Mouse (Mus musculus) left cerebral cortex, adult 11 months (tissue): ENCODE data around the gene Chn2.
A peak's percentile ranks its signal among the peaks of the same experiment; 100 is the strongest.
"Not testable (repeated sequence)": the region's sequence is repeated elsewhere in the genome, so short reads cannot be mapped to it uniquely, and the experiment has no call there.

Experiments
- DNase-seq: peaks from one replicate; pipeline ENCODE4 v3.0.0; 2022; ENCODE audit warnings: low spot score

Gene Chn2

DNA sequence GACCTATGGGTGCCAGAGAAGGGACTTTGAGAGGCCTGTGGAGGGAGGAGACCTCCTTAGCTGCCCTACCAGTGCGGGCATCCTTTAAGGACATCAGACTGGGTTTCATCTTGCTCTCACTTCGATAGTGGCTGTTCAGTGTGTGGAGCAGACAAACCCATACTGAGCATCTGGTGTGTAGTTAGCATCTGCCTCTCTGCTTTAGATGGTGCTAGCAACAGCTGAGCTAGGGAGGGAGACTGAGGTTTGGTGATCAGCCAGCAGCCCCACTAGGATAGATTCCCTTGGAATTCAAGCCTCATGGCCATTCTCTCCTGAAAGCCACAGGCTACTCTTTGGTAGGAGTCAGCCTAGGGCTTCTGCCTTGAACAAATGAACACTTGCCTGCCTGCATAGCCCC is 117.7 kb downstream of the Chn2 start:
- no peak for DNase-seq

DNA sequence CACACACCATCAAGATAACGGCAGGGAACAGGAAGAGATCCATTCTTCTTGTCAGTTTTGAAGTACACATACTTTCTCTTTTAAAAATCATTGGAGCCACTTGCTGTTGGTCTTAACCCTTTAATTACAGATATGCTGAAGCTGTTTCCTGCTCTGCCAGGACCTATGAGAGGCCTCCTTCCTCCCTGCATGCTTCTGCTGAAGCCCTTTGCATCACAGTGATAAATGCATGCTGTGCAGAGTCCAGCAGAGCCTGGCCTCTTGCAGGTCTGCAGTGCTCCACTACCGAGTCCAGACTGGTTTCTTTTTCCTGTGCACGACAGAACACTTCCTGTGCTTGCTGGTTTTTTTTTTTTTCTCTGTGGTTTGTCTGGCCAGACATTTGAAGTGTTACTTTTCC is 119.0 kb downstream of the Chn2 start:
- DNase-seq, result no peak

DNA sequence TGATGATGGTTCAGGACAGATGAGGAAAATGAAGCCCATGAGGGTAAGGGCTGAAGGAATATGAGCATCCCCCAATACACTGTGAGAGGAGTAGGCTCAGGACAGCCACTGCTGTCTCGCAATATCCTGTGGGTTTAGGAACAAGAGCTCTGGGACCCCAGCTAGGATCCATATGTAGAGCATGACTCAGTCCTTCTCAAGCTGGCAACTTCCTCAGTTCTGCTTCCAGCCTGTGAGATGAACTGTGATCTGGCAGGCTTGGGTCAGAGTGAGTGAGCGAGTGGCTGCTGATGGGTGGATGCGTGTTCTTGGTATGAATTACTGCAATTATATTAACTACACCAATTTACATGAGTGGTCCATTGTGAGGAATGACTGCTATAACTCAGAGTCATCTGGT is 121.3 kb downstream of the Chn2 start:
- no peak for DNase-seq

DNA sequence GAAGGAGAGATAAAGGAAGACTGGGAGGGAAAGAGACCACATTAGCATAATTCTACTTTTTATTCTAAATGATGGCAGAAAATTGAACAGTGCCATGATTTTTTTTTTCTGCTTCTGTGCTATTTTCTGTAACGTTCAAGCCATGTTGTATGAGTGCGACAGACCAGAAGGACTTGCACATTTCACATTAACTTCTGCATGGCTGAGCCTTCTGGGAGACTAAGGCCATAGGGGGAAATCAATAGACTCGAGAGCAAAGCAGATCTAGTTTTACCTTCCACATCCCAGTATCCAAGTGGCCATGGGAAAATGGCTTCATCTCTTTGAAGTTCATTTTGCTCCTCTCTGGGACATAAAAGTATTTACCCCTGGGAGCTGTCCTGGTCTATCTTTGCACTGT is 121.9 kb downstream of the Chn2 start:
- no peak for DNase-seq

DNA sequence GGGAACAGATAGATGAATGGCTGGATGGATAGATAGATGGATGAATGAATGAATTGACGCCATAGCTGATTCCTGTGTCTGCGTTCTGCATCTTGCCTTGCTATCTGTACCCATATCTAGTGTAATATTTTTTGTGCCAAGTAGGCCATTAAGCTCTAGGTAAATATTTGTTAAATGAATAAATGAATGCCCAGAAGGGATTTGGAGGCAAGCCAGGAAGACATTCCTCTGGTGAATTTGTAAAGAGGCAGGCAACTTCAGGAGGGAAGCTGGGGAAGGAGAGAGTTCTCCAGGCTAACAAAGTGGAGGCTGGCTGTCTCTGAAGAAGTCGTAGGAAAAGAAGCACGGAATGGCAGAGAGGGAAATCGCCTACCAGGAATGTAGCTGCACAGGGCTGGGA is 123.0 kb downstream of the Chn2 start:
- no peak for DNase-seq

DNA sequence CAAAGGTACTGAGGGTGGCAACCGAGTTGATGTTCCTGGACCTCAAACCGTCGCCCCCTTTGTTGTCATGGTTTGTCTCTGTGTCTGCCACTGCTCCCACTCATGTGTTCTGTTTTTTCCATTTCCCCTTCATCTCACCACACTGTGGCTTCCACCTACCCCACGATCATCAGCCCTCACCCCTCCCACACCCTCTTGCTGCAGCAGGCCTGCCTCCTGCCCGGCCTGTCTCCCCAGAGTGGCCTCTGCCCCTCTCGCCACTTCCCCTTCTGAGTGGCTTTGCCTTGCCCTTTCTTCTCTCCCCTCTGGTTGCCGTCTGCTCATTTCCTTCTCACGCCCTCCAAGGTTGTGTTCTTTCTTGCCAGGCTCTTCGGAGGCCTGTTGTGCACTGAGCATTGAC is 123.4 kb downstream of the Chn2 start:
- peak; percentile 26 for DNase-seq

DNA sequence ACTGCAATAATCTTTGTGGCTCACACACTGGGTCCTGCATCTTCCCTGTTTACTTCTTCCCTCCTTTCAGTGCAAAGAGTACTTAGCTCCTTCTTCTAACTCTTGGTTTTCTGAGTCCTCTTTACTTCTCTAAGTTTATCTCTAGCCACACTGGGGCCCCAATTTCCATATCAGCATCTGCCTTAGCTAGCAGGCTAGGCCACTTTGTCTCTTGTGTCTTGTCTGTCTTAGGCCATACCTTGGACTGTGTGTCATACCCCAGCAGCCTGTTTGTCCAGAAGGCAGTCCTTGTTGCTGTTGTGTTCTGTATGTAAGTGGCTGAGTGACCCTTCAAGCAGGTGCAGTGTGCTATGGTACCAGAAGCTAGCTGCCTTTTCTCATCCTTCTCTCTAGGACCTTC is 124.3 kb downstream of the Chn2 start:
- DNase-seq, result no peak

DNA sequence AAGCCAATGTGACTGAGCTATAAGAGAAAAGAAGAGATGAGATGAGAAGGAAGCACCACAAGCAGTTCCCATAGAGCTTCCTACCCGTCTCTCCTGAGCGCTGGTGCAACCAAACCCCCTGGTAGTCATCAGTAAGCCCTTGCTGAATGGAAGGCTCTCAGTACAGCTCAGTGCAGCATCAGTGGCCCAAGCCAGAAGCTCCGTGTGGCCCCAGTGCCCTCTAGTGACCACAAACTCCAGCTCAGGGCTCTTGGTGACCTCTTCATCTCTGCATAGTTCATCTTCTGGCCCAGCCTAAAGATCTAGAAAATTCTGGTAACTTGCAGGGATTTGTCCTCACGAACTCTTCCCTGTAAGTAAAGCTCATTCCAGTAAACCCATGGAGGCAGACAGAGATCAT is 125.4 kb downstream of the Chn2 start:
- DNase-seq, result no peak

DNA sequence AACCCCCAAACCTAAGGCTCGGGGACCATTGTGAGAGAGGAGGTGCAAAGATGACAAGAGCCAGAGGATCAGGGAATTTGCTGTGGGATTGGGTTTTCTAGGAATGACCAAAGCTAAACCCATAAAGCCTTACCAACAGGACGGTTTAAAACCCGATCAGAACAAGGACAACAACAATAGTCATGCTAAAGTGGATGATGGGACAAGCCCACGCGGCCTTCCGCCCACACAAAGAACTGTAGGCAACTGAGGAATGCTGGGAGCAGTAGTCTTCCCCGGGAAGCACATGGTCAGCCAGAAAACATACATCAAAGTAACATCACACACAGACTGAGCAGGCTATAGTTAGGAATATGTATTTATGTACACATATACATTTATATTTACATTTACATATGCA is 125.9 kb downstream of the Chn2 start:
- no peak for DNase-seq

DNA sequence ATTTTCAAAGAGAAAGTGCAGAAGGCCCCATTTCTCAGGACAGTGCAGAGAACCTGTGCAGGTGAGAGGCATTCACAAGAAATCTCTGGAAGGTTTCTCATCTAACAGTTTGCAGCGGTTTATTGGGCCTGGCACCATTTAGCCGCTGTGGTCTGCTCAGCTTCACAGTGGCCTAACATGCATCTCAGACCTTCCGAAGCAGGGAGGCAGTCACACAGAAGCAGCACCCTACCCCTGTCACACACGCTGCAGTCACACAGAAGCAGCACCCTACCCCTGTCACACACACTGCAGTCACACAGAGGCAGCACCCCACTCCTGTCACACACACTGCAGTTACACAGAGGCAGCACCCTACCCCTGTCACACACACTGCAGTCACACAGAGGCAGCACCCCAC is 126.5 kb downstream of the Chn2 start:
- DNase-seq, result no peak

DNA sequence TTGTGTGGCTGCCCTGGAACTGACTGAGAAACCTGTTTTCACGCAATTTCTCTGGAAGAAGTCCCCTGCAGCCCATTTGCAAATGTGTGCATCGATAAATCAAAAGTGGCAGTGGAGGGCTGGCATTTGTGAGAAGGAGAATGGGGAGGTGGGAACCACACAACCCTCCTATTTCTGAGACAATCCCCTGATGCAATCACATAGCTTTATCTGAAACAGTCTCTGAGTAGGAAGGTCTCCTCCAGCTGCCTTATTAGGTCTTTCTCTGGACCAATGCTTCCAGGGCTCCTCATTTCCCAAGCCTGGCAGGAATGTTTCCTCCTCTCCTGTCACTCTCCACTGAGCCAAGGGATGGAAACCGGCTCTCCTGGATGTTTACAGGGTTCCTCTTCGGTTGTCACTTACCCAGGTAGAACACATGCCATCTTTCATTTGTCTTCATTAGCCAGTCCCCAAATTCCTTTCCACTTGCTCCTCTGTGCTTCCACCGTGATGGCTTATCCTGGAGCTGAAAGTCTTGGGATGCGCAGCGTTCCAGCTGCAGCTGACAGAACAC is 127.7 kb downstream of the Chn2 start:
- DNase-seq, result no peak

DNA sequence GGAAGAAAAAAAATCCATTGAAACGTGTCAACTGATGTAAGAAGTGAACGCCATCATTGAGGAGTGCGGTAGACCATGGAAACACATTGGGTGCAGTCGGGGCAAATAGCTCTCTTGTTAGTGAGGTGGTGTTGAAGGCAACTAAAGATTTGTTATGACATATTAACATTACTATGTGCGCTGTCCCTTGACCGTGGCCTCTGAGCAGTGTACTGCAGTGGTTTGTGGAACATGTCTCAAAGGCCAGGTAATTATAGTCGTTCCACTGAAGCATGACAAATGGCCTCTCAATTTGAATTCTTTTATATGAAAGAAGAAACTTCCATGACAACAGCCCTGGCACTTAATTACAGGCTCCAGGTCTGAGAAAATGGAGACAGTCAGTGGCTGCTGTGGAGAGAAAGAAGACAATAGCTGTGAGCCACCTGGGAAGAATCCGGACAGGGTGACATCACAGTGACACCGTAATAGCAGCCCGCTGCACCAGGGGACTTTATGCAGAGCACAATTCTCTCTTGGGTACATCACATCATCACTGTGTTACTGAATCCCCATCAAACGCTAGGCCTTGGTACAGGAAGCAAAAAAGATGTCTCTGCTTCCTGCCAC is 131.0 kb downstream of the Chn2 start:
- DNase-seq, result no peak

DNA sequence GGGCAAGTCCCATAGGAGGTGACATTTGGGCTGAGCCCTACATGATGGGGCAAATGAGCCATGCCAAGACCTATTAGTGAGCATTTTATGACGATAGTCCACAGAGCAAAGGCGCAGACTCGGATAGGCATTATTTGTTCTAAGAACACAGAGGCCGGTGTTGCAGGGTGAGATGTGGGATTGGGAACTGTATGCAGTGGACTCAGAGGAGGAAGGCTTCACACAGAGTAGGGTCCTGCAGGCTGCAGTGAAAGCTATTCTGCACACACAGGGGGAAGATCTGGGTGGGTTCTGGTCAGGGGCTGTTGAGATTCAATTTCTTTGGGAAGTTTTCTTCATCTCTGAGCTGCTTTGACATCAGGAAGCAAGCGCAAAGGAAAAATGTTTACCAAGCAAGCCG is 132.0 kb downstream of the Chn2 start:
- DNase-seq, result no peak

DNA sequence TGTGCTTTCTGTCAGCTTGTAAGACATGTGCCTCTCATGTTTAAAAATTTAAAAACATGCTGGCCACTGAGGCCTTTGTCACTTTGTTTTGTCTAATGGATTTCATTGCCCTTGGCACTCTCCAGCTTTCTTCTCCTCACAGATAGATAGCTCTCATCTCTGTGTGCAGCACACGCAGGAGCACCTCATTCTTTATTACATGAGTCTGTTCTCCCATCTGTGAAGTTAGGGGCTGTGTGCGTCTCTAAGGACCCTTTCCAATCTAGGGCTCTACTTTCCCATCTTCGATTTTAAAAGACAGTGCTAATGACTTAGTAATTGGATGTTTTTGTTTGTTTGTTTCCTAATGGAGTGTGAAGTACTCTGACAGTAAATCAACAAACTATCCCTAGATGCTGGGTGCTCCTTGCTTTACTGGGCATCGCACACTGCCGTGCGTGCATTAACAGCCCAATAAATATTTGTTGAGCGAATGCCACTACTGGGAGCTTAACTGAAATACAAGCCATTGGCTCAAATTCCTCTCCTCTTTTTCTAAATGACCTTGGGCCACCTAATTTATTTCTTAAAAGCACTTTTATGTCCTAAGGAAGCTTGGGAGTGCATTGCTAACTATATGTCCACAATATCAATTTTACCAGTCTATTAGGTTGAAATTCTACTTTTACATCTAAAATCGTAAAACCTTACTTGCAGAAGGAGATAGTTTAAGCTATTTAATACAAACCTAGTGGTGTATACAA is 136.3 kb downstream of the Chn2 start:
- DNase-seq, result no peak

DNA sequence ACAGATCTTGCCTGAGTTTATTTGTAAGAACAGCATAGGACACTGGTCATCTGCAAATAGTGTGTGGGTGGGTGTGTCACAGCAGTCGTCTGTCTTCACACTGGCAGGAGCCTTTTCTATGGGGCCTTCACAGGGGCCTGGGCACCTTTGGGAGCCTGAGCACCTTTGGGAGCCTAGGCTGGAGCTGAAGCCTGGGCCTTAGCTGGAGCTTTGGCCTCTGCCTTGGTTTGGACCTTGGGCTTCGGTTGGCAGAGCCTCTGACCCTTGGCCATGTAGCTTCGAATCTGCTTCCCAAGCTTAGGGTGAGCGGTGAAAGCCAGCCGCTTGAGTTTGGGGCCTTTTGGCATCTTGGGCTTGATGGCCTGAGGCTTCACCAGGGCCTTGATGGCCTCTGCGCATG is 137.7 kb downstream of the Chn2 start:
- DNase-seq, result not testable (repeated sequence)

DNA sequence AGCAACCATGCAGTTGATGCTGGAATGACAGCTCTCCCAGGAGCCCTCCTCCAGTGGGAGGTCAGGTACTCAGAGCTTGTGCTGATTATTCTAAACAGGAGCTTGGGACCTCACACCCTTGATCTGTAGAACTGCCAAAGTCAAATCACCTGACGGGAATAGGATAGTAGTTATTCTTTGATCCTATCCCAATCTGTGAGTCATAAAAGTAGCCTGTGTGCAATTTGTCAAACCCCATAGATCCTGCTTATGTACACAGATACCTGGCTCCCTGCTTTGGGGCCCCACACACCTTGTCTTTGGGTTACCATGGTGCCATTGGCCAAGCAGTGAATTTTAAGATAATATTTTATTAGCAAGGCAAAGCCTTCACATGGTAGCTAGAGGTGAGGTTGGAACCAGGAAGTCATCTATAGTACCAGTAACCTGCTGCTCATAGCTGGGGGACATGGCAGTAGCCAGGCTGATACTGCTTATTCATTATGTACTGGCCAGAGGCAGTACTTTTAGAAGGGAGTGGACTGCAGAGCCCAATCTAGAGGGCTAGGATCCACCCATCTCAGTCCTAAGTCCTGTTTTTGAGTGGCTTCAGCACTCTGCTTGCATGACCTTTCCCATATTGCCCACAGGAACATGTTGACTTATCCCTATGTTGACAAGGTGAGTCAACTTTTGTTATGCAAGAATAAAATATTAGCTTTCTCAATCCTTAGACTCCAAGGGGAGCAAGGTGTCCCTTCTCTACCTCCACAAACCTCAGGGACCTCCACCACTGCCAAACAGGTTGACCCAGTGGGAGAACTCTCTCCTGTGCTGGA is 139.9 kb downstream of the Chn2 start:
- no peak for DNase-seq

DNA sequence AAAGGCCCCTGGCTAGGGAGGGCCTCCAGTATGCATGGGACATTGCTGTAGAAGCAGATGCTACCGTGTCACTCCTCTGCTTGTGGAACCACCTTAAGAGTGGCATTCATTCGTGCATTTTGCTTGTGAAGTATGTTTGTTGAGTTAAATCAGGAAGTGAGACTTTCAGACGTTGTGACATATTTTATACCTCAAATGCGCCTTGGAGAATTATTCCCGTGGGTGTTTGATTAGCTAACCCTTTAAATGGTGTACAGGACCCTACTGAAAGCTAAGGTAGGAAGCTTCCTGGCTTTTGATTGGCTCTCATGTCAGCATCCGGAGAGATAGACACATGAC is 140.5 kb downstream of the Chn2 start:
- no peak for DNase-seq

DNA sequence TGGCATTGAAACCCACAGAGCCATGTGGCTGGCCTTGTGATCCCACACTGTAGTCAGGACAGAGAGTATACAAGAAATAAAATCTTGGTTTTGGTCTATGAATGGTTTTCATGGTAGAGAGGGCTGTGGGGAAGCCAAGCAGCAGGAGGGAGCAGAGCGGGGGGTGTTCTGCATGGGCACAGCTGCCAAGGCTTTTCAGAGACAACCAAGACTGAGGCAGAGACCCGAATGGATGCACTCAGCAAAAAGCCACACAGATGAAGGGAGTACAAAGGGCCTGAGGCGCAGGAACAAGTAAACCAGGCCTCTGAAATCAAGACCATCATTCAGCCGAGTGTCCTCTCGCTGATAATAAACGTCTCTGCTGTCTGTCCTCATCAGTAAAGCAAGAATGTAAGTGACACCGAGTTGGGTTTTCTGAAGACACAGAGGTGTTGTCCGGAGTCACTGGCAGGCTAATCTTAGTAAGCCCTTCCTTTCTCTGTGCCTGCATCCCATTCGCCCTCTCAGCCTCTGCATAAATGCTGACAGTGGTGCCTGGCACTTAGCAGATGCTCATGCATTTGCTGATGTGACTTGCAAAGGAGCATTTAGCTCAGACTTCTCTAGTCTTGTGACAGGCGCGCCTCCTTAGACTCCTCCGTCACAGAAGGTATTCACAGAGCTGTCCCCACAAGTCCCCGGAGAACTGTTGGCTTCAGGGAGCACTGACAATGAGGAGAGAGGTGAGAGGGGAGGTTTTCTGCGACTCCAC is 144.6 kb downstream of the Chn2 start:
- DNase-seq, result peak; percentile 30

DNA sequence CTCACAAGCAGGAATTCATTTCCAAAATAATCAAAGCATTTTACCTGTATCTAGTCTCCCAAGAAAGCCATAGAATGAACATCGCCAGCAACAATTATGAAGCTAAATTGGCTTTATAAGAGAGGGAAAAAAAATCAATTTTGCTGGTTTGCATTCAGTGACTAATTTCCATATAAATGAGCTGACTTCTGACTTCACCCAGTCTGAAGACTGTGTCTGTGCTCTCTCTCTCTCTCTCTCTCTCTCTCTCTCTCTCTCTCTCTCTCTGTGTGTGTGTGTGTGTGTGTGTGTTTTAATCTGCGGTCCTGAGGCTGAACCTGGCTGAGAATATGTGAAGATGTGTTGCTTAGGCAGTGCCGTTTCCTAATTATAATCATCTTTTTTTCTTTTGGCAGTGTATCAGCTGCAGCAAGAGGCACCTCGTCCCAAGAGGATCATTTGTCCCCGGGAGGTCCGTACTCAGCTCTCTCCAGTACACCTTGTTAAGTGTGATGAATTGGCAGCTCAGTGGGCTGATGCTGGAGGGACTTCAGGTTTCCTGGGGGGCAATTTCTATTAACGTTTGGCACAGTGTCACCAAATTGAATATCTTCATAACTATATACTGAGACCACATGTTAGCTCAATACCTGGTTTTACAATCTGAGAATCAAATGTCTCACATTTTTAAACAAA is 154.4 kb downstream of the Chn2 start:
- DNase-seq, result no peak

DNA sequence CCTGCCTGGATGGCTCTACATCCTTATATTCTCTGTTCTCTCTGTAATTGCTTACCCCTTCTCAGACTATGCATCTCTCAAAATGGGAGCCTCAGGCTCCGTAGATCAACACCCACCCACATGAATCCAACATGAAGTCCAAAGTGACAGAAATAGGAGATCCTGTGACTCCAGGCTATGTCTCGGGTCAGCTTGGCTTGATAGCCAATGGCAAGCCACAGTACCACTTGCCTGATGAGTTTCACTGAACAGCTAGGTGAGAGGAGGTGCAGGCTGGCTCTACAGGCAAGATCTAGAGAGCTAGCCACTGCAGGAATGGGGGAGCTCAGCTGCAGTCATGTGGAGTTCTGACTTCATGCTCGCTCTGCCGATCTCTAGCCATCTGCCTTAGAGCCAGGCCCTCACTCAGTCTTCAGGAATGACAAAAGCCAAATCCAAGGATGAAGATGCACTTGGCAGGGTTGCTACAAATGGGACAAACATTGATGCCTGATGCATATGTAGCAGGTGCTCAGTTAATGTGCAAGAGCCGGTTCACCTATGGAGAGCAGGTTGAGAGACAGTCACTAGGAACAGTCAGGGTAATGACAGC is 158.6 kb downstream of the Chn2 start:
- no peak for DNase-seq

DNA sequence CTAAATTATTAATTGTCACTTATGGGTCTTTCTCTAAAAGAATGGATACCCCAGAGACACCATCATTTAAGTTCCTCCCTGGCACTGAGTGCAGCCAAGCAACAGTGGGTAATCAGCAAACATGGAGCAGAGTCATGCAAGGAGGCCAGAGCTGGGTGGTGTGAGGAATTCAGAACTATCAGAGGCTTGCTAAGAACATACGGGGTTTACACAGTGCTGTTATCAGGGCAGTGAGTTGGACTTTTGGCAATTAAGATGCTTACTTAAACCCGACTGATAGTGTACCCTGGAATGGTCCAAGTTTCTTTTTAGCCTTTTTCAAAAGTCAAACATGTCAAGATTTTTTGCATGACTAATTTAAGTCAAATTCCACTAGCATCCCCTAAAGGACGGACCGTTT is 160.2 kb downstream of the Chn2 start:
- DNase-seq, result no peak
